Mouse (Mus musculus): Measurements from ENCODE around the gene Gipr. TPM values are rescaled to one million over a fixed set of nuclear protein-coding genes. Genes with fewer than 3 reads are reported as not detected.

Gene Gipr
- total RNA-seq (2014; rRNA removed) (2.0 and 3.0 TPM in 2 replicates), polyA plus RNA-seq (2015; fragmentation: Nextera tagmentation; extraction: Ambion mirVana) (0.85 and 1.3 TPM in 2 replicates)

DNA sequence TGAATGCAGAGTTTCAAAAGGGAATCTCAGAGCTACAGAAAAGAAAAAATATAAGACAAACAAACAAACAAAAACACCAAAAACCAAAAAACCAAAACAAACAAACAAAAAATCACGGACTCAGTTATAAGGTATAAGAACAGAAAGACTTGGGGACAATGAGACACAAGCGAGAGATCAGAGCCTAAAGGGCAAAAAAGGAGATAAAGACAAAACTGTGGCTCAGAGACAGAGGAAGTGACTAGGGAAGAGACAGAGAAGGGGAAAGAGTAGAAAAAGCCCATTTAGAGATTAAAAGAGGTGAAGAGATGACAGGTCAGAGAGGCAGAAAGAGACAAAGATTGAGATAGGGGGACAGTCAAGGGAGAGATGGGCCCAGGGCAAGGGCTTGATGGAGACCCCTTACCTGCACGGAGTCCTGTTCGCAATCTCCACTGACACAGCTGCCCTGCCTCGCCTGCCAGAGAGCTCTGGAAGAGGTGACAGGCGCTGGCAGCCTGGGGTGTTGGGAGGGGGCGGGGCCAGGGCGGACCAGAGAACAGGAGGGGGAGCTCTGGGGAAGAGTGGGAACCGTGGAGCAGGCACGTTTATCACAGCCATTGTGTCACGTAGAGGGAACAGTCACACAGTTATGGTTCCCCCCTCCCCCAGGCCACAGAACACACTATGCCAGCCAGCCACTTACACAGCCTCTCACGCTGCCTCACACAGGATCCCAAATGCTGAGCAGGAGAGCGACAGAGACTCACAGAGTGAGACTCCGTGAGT lies at the start of gene Gipr:
Gipr (minus strand) TSS at position 472 of the 768 bp plus-strand sequence.
- no peaks in the 10 kb centered on the region for H3K27me3 ChIP-seq (ENCODE audit: insufficient read depth, low read length)
- H3K9ac ChIP-seq (replicated peaks; ENCODE audit: low read length) = no peak within 1 kb of the TSS
- DNase-seq (ENCODE audit: low spot score) = no peak
- no peak within 1 kb of the TSS for H3K4me3 ChIP-seq (ENCODE audit: low read length)
- H3K4me1 ChIP-seq (ENCODE audit: insufficient read depth, low read length) = no peaks in the 10 kb centered on the region; the same call in 1 of the 2 replicates
- no peaks in the 10 kb centered on the region for H3K36me3 ChIP-seq (ENCODE audit: insufficient read depth, low read length)
- H3K9me3 ChIP-seq (ENCODE audit: low read length) = no peaks in the 10 kb centered on the region
- H3K4me2 ChIP-seq (ENCODE audit: low read depth, low read length) = peak within 1 kb of the TSS; percentile 21
- H3K27ac ChIP-seq = no peak within 1 kb of the TSS
- no peak for TF ChIP-seq CTCF (IDR thresholded peaks at IDR 0.05; ENCODE audit: low read depth)
- WGBS = 10% methylated on average over 14 of the region's 14 CpGs
- 0 out of 2 replicates have a peak, but pooled peaks have one; percentile 8 for ATAC-seq

DNA sequence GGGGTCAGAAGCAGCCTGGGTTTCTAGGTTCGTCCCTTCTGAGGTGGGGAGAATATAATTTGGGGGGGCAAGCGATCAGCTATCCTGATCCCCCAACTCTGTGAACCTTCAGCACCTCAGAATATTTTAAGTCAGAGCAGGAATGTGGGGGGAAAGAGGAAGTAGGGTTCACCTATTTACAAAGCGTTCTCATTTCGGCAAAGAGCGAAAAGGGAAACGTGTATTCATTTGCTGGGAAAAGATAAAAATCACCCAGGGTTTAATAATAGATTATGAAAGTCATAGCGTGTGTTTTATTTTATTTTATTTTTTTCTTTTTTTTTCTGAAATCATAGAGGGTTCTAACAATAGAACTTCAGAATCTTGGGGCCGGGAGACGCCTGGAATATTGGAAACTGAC lies 49.0 kb upstream of the Gipr start:
- 68% methylated on average over 9 of the region's 9 CpGs for WGBS
- H3K4me3 ChIP-seq (ENCODE audit: low read length) = no peak overlapping the region
- no peak for DNase-seq (ENCODE audit: low spot score)
- H3K4me1 ChIP-seq (ENCODE audit: insufficient read depth, low read length) = no peaks in the 10 kb centered on the region
- H3K27ac ChIP-seq = no peak overlapping the region
- no peak overlapping the region for H3K9ac ChIP-seq (replicated peaks; ENCODE audit: low read length)
- no peaks in the 10 kb centered on the region for H3K9me3 ChIP-seq (ENCODE audit: low read length)
- H3K27me3 ChIP-seq (ENCODE audit: insufficient read depth, low read length) = no peaks in the 10 kb centered on the region
- ATAC-seq = no peak
- no peak overlapping the region; the same call in 1 of the 2 replicates for H3K4me2 ChIP-seq (ENCODE audit: low read depth, low read length)
- no peaks in the 10 kb centered on the region for H3K36me3 ChIP-seq (ENCODE audit: insufficient read depth, low read length)
- TF ChIP-seq CTCF (IDR thresholded peaks at IDR 0.05; ENCODE audit: low read depth) = no peak

DNA sequence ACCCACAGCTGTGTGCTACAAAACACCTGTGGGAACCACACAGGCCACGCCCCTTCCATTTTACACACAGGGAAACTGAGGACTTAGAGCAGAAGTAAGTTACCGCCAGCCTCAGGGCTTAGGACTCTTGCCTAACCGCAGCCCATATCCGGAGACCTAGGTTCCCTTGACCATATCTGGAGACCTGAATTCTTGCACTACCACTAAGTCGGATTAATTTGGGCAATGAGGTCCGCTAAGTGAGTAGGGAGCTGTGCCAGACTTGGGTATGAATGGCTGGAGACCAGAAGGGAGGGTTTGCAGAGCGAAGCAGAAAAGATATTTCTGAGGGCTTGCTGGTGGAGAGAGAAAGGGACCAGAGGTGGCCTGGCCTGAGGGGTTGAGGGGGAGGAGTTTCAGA lies 48.4 kb upstream of the Gipr start:
- no peak for DNase-seq (ENCODE audit: low spot score)
- no peak for ATAC-seq
- no peaks in the 10 kb centered on the region for H3K4me1 ChIP-seq (ENCODE audit: insufficient read depth, low read length)
- H3K27ac ChIP-seq = no peak overlapping the region
- H3K9me3 ChIP-seq (ENCODE audit: low read length) = no peaks in the 10 kb centered on the region
- H3K27me3 ChIP-seq (ENCODE audit: insufficient read depth, low read length) = no peaks in the 10 kb centered on the region
- H3K4me2 ChIP-seq (ENCODE audit: low read depth, low read length) = no peak overlapping the region; the same call in 1 of the 2 replicates
- no peaks in the 10 kb centered on the region for H3K36me3 ChIP-seq (ENCODE audit: insufficient read depth, low read length)
- TF ChIP-seq CTCF (IDR thresholded peaks at IDR 0.05; ENCODE audit: low read depth) = no peak
- H3K9ac ChIP-seq (replicated peaks; ENCODE audit: low read length) = no peak overlapping the region
- WGBS = 62% methylated on average over 7 of the region's 7 CpGs
- no peak overlapping the region for H3K4me3 ChIP-seq (ENCODE audit: low read length)

DNA sequence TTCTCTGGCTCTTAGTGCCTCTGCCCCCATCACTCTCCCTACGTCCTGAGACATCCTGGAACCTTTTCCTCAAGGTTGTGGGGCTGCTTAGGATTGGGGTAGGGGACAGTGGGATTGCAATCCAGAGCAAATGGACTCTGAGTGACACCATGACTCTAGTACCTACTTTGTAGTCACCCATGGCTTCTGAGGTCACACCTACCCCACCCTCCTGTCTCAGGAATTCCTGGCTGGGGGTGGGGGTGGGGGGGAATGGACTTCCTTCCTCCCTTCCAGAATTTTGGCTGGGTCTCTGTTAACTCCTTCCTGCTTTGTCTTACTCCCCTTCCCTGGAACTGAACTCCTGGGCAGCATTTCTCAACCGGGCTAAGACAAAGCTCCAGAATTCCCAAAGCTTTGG lies 47.5 kb upstream of the Gipr start:
- Histone ChIP-seq H3K27ac (no peak overlapping the region), H3K9ac (replicated peaks; ENCODE audit: low read length) (no peak overlapping the region), H3K36me3 (ENCODE audit: insufficient read depth, low read length) (no peaks in the 10 kb centered on the region), H3K9me3 (ENCODE audit: low read length) (no peaks in the 10 kb centered on the region), H3K27me3 (ENCODE audit: insufficient read depth, low read length) (no peaks in the 10 kb centered on the region), H3K4me1 (ENCODE audit: insufficient read depth, low read length) (no peaks in the 10 kb centered on the region), H3K4me3 (ENCODE audit: low read length) (no peak overlapping the region), H3K4me2 (ENCODE audit: low read depth, low read length) (peak overlapping the region; percentile 80; the same call in 1 of the 2 replicates)
- no peak for TF ChIP-seq CTCF (IDR thresholded peaks at IDR 0.05; ENCODE audit: low read depth)
- ATAC-seq (no peak), DNase-seq (ENCODE audit: low spot score) (no peak)
- WGBS = 66% methylated on average over 2 of the region's 2 CpGs

DNA sequence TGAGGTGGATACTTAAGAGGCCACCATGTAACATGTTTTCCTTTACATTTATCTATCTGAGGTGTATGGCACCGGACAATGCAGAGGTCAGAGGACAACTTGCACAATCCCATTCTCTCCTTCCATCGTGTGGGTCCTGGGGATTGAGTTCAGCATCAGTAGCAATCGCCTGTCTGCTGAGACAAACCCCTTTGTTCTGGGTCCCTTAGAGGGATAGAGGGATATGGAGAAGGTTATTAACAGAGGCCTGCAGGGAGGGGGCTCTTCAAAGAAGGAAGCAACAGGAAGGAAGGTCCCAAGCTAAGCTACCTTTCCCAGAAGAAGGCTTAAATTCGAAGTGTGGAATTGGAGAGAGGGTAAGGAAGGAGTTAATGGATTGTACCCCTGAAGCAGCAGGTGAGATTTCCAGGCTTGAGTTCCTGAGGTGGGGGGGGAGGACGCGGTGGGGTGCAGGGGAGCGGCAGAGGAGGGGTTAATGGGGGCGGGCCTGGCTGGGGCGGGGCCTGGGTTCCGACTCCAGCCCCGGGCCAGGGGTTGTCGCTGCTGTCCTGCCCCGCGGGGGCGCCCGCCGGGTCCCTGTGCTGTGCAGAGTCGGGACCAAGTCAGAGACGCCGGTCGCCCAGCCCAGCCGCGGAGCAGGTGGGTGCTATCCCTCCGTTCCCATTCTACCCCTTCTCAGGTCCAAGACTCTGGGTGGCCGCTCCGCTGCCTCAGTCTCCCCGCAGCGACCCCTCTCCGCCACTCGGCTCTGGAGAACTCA lies 46.2 kb upstream of the Gipr start, which contains the start of gene Gpr4:
Gpr4 (plus strand) TSS at position 543 of the 760 bp plus-strand sequence.
- H3K4me1 ChIP-seq (ENCODE audit: insufficient read depth, low read length) = no peaks in the 10 kb centered on the region
- no peak for TF ChIP-seq CTCF (IDR thresholded peaks at IDR 0.05; ENCODE audit: low read depth)
- no peak within 1 kb of the TSS for H3K27ac ChIP-seq
- peak; percentile 63; the same call in 1 of the 2 replicates for ATAC-seq
- peak within 1 kb of the TSS; percentile 44 for H3K4me3 ChIP-seq (ENCODE audit: low read length)
- no peaks in the 10 kb centered on the region for H3K27me3 ChIP-seq (ENCODE audit: insufficient read depth, low read length)
- DNase-seq (ENCODE audit: low spot score) = peak; percentile 50
- peak within 1 kb of the TSS; percentile 44; the same call in 1 of the 2 replicates for H3K9ac ChIP-seq (replicated peaks; ENCODE audit: low read length)
- peak within 1 kb of the TSS; percentile 80 for H3K4me2 ChIP-seq (ENCODE audit: low read depth, low read length)
- H3K36me3 ChIP-seq (ENCODE audit: insufficient read depth, low read length) = no peaks in the 10 kb centered on the region
- WGBS = 2% methylated on average over 21 of the region's 30 CpGs
- H3K9me3 ChIP-seq (ENCODE audit: low read length) = no peaks in the 10 kb centered on the region

DNA sequence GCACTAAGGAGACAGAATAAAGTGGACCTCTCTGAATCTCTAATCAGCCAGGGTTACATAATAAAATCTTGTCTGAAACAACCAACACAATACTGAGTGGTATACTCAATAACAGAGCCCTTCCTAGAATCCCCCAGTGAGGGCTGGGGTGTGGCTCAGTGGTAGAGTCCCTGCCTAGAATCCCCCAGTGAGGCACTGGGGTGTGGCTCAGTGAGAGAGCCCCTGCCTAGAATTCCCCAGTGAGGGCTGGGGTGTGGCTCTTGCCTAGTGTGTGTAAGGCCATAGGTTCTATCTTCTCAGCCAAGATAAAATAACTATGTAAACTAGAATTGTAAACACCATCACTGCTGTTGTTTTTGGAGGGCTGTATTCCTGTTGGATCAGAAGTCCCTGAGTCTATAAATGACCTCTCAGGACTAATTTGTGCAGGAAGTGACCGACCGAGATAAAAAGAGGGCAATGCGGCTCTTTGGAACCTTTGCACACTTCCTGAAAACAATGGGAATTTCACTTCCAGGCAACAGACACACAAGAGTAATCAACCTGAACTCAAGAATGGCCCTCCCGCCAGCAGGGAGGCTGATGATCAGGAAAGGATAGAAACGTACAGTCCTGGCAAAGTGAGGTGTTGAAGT lies 45.2 kb upstream of the Gipr start:
- Histone ChIP-seq H3K4me2 (ENCODE audit: low read depth, low read length) (no peak overlapping the region), H3K9me3 (ENCODE audit: low read length) (no peaks in the 10 kb centered on the region), H3K4me3 (ENCODE audit: low read length) (no peak overlapping the region), H3K9ac (replicated peaks; ENCODE audit: low read length) (no peak overlapping the region), H3K27me3 (ENCODE audit: insufficient read depth, low read length) (no peaks in the 10 kb centered on the region), H3K36me3 (ENCODE audit: insufficient read depth, low read length) (no peaks in the 10 kb centered on the region), H3K4me1 (ENCODE audit: insufficient read depth, low read length) (no peaks in the 10 kb centered on the region), H3K27ac (no peak overlapping the region)
- DNase-seq (ENCODE audit: low spot score) = no peak
- no peak for ATAC-seq
- WGBS = 46% methylated on average over 5 of the region's 5 CpGs
- no peak for TF ChIP-seq CTCF (IDR thresholded peaks at IDR 0.05; ENCODE audit: low read depth)
